Mouse (Mus musculus) heart, adult 2 months (tissue): Measurements from ENCODE around the gene Nfia.

Source experiments
- CTCF ChIP-seq: fragments of 200-600 bp; IDR thresholded peaks from 2 replicates; pipeline ENCODE4 v1.8.1; 2022; ENCODE audit warnings: antibody characterized with exemption, mild to moderate bottlenecking, moderate library complexity
- POLR2A ChIP-seq: fragments of 200-500 bp; IDR thresholded peaks from 2 replicates; pipeline ENCODE4 v1.6.1; 2011; ENCODE audit warnings: mild to moderate bottlenecking, low read depth, low read length, control low read depth; ENCODE audit not compliant: insufficient read depth

DNA sequence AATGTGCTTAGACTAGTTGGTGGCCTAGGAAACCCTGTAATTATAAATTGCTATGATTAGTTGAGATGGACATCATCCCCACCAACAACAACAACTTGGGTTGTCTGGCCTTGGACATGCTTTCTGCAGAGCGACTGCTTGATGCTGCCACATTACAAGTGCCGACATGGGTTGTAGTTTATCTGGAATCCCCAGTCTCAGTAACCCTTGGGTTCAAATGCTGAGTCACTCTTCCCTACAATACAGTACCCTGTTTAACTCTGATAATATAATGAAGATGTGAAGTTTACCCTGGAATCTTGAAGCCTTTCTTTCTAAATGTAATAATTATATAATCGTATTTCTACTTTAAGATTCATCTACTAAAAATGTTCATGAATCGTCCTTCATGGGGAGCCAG is 44.0 kb upstream of the Nfia start:
- no peak for TF ChIP-seq CTCF
- no peak for TF ChIP-seq POLR2A
